Mouse (Mus musculus) left cerebral cortex, adult 2 months (tissue): ENCODE measurements at regions not wholly inside any gene's neighbourhood (a gene's known extent, or its start where the extent isn't known, plus 50 kb on each side); places are given as distances from the start of the nearest gene placed in this dataset.

Source experiments
- DNase-seq, 2 experiments: peaks; one replicate each; pipeline ENCODE4 v3.0.0; 2021 to 2022; ENCODE audit warnings: low spot score in 2 of 2, mixed read lengths in 1 of 2; ENCODE audit errors: extremely low spot score in 1 of 2
- H3K27ac ChIP-seq: fragments of 200-600 bp; 2 replicates; pipeline ENCODE4 v1.8.1; 2022
- H3K4me3 ChIP-seq: fragments of 200-600 bp; 2 replicates; pipeline ENCODE4 v1.8.1; 2022
- CTCF ChIP-seq: fragments of 200-600 bp; IDR thresholded peaks from 2 replicates; pipeline ENCODE4 v1.8.1; 2022; ENCODE audit warnings: antibody characterized with exemption, mild to moderate bottlenecking, moderate library complexity
- intact Hi-C: fragments of 180-260 bp; cut with DNase I; formaldehyde crosslinking; loops from one replicate; pipeline ENCODE4 v1.15.1; 2025

DNA sequence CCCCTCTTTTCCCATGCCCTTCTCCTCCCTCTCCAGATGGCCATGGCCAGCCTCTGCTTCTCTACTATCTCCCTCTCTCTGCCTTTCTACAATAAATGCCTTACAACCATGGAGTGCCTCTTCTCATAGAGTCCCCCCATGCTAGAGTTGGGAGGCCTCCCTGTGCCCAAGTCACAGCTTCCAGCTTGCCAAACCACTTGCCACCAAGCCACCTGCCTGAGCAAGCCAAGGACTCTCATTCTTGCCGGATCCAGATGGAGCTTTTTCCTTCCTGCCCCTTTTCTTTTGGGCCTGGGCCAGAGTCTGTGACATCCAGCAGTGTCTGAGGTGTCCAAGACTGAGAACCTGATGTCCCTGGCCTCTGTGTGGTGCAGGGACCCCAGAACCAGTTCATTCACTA, 367.4 kb upstream of the Arhgap42 start:
- H3K27ac ChIP-seq, result no peak overlapping the region
- no peak for TF ChIP-seq CTCF
- no peak for DNase-seq
- intact Hi-C loops, result no loop called here
- no peak overlapping the region for H3K4me3 ChIP-seq

DNA sequence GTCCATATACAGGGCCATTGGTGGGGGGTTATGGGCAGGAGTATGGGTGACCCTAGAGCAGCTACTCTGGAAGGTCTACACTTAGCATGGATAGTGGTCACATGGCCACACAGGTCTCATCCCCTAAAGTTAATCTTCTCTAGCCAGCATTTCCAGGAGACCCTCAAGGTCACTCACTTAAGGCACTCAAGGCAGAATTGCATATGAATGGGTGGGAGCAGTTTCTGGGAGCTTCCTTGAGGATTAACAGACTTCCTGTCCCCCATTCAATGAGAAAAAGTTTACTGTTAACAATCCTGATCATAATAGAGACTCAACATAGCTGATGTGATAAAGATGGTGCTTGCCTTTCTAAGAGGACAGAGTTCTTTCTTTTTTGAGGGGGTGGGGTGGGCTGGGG, 352.4 kb upstream of the Arhgap42 start:
- no peak overlapping the region for H3K4me3 ChIP-seq
- no peak for DNase-seq
- H3K27ac ChIP-seq, result no peak overlapping the region
- intact Hi-C loops, result no loop called here
- no peak for TF ChIP-seq CTCF

DNA sequence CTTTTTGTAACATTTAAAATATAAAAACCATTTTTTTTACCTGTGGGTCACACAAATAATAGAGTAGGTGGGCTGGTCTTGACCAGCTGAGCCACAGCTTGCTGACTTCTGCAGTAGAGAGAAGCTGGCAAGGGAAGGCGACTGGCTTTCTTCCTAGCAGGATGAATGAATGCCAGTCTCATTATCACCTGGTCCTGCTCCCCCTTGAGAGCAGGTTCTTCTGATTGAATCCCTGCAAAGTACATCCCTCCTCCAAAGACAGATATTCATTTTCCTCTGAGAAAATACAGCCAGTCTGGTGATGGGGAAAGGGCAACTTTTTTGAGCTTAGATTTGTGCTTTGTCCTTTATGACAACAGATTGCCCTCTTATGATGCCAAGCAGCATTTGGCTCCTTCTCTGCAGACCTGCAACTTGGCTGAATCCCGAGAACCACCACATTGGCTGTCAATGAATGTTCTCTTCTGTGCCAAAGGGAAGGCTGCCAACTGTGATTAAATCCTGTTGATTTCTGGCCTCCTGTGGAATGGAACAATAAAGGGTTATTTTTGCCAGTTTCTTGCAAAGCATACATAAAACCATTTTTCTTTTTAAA, 344.2 kb upstream of the Arhgap42 start:
- peak; percentile 11 to 19 for DNase-seq
- no peak for TF ChIP-seq CTCF
- Histone ChIP-seq H3K4me3 (no peak overlapping the region), H3K27ac (no peak overlapping the region)
- intact Hi-C loops, result no loop called here

DNA sequence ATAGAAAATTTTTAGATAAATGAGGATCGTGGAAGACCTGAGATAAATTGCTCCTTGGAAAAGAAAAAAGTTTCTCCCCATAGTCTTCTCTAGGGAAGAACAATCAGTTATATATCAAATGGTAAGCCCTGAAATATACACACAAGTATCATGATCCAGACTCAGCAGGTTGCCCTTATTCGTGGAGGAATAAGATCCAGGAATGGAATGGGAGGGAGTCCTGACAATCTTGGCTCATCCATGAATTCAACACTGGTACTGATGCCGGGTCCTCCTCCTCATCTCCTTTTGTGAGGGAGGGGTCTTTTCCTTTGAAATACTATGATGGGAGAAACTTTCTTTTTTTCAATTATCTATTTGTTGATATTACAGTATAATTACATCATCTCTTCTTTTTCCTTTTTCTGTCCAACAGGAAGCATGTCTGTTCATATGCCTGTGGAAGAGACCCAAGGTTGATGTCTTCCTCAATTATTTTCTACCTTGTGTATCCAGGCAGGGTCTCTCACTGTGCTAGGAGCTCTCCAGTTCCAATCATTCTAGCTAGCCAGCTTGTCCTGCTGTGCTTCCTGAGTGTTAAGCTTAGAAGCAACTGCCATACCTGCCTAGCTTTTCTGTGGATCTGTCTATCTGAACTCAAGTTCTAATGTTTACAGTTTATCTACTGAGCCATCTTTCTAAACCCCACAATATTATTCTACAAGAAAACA, 343.6 kb upstream of the Arhgap42 start:
- intact Hi-C loops, result no loop called here
- no peak overlapping the region for H3K4me3 ChIP-seq

DNA sequence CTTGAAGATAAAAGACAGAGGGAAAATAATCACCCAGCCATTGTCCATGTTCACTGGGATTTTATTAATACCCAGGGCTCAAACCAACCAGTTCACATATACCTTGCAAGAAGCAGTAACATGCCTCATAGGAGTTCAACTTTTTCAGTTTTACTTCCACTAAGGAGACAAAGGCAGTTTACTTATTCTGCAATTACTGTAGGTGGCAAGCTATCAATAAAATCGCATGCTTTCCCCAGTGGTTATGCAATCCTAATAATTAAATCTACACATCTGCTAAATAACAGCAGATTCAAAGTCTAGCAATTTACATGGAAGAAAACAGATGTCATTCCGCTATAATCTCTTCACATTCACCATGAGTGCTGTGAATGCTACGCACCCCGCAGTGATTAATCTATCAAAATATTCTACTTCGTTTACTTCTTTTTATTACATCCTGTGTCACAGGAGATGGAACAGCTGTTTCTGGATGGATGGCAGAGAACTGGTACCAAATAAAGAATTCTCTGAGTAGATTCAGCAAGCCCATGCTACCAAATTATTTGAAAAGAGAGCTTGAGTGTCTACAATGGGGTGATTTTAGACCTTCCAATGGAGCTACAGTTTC, 329.2 kb upstream of the Arhgap42 start:
- DNase-seq, result no peak

More for the DNA sequence above, 343.6 kb upstream of the Arhgap42 start:
- TF ChIP-seq CTCF, result no peak
- DNase-seq, result no peak
- no peak overlapping the region for H3K27ac ChIP-seq

DNA sequence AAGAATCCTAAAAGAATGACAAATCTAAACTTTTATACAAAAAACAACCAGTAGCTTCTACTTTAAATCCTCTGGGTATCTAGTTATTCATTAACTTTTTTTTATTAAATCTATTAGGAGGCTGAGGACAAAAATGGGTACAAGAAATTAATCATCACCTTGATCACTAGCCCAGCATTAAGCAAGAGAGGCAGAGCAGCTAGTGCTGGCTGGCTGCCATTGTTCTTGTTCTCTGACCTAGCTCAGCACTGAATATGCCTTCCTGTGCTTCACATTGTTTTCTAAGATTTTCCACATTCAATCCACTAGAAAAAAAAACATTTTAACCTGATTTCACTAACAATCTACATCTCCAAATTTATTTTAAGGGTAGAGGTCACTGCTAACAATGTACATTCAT, 325.6 kb upstream of the Arhgap42 start:
- Histone ChIP-seq H3K27ac (no peak overlapping the region), H3K4me3 (no peak overlapping the region)
- no peak for DNase-seq
- intact Hi-C loops, result no loop called here
- TF ChIP-seq CTCF, result no peak

More for the DNA sequence above, 329.2 kb upstream of the Arhgap42 start:
- intact Hi-C loops, result no loop called here
- Histone ChIP-seq H3K27ac (no peak overlapping the region), H3K4me3 (no peak overlapping the region)
- no peak for TF ChIP-seq CTCF

DNA sequence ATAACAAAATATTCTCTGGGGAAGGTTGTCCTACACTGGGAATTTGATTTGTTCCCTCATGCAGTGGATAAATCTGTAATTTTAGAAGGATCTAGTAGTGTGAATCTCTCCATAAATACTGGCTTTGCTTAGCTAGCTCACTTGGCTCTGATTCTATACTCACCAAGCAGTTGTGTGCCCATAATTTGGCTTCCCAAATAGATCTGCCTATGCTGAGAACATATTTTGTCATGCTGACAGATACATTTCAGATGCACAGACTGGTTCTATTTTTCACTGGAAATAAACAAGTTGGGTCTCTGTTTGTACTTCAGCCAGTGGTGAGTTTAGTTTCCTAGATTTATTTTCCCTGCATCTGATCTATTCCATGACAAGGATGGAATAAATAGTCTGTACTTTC, 309.8 kb upstream of the Arhgap42 start:
- TF ChIP-seq CTCF, result no peak
- no peak overlapping the region for H3K27ac ChIP-seq
- H3K4me3 ChIP-seq, result no peak overlapping the region
- no peak for DNase-seq
- intact Hi-C loops, result no loop called here

DNA sequence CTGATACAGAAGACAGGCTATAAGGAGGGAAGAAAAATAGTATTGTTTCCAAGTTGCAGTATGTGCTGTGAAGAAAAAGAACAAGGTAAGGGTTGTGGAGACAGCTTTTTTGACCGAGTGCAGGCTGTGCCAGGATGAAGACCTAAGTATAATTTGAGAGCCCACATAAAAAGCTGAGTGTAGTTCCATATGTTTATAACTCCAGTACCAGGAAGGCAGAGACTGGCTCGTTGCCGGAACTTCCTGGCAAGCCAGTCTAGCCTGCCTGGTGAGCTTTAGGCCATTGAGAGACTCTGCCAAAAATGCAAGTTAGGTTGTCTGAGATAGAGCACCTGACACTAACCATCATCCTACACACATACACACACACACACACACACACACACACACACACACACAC, 308.7 kb upstream of the Arhgap42 start:
- Histone ChIP-seq H3K4me3 (no peak overlapping the region), H3K27ac (no peak overlapping the region)
- DNase-seq, result peak in 1 of 2 experiments; percentile 36
- intact Hi-C loops, result no loop called here
- no peak for TF ChIP-seq CTCF

DNA sequence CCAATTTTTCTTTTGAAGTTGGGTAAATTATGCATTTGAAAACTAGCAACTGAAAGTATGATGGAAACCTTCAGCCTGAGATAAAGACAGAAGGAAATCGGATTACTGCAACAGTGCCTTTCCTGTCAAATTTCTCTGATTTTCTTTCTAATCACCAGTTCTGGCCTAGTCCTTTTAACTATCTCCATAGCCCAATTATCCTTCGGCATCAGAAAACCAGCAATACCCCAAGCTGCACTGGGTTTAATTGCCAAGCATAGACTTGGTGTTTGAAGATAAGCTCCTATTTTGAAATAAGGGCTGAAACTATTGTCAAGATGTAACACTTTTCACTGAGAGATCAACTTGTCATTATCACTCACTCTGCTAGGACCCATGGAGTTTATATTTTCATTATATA, 308.2 kb upstream of the Arhgap42 start:
- H3K27ac ChIP-seq, result no peak overlapping the region
- no peak overlapping the region for H3K4me3 ChIP-seq
- intact Hi-C loops, result no loop called here
- DNase-seq, result no peak
- TF ChIP-seq CTCF, result no peak

DNA sequence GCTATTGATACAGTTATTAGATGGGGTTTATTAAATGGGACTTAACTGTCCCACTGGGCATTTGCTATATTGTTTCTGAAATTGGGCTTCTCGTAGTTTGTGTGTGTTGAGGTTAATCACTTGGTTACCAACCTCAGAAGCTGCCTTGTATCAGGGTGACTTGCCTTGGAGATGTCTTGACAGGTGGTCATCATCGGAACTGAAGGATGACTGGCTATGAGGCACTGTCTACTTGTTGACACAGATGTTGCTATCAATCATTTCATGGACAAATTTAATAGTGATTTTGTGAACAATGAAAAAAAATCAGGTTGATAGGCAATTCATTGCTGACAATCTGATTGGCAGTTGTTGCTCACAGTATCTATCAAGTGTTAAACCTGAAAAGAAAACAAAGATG, 261.4 kb upstream of the Arhgap42 start:
- no peak for TF ChIP-seq CTCF
- no peak overlapping the region for H3K4me3 ChIP-seq
- H3K27ac ChIP-seq, result no peak overlapping the region
- no peak for DNase-seq
- intact Hi-C loops, result no loop called here

DNA sequence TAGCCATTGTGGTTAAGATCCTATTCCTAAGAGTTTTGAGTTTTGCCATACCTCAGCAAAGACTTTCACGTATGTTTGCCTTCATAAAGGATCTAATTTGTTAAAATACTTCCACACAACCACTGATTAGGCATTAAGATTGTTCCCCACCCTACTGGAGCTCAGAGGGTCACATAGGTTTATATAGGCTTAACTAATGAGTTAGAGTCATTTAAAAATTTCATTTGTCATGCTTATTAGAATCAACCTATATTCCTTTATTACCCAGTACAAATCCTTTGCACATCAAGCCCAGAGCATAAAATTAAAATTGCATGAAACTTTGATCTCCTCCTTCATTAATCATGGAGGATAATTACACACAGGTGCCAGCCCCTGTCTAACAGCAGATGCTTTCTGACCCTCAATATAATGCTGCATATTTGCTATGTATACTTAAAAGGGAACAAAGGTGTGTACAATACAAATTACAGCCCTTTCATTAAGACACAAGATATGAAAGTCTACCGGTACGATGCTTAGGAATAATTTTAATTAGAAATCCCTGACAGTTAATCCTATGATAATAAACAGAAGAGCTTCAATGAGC, 254.8 kb upstream of the Arhgap42 start:
- no peak overlapping the region for H3K4me3 ChIP-seq
- no peak overlapping the region for H3K27ac ChIP-seq
- intact Hi-C loops, result no loop called here
- no peak for TF ChIP-seq CTCF
- no peak for DNase-seq

DNA sequence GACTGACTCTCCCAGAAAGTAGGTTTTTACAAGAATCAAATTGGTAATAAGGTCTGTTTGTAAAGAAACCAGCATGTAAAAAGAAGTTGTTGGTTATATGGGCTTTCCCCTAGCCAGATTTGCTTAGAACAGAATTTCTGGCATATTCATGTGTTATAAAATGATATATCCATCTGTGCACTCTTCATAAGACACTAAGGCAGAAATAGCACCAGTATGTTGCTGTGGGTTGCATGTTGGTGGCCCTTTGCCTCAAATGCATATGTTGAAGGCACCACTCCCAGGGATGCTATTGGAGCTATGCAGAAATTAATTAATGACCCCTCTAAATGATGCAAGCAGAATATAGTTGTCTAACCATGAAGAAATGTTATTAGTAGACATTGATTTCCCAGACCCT, 238.2 kb upstream of the Arhgap42 start:
- intact Hi-C loops, result no loop called here
- no peak overlapping the region for H3K4me3 ChIP-seq
- H3K27ac ChIP-seq, result peak overlapping the region; percentile 29; the same call in 1 of the 2 replicates
- TF ChIP-seq CTCF, result no peak
- DNase-seq, result no peak
